Mouse (Mus musculus): Measurements from ENCODE around the gene Rlbp1. TPM values are rescaled to one million over a fixed set of nuclear protein-coding genes. Genes with fewer than 3 reads are reported as not detected.

Rlbp1 gene
- polyA plus RNA-seq, 1 experiment from 2014 or later, result 86.8 TPM

DNA sequence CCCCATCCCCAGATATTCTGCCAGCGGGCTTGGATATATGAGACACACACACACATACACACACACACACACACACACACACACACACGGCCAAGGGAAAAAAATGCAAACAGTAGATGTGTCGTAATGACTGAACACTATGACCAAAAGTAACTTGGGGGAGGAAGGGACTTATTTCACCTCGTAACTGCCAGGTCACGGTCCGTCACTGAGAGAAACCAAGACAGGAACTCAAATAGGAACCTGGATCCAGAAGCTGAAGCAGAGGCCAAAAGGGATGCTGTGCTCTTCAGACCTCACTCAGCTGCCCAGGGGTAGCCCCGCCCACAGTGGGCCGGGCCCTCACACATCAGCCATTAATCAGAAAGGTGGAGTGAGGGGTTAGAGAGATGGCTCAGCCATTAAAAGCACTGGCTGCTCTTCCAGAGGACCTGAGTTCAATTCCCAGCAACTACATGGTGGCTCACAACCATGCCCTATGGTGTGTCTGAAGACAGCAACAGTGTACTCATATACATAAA, 40.2 kb downstream of the Rlbp1 start:
- peaks cover 24% of the 10 kb centered on the region for H3K36me3 ChIP-seq
- no peak for ATAC-seq (replicated peaks)
- no peak overlapping the region for H3K4me2 ChIP-seq (replicated peaks)
- H3K4me3 ChIP-seq, result no peak overlapping the region
- no peak overlapping the region for H3K9ac ChIP-seq (replicated peaks)
- no peaks in the 10 kb centered on the region for H3K4me1 ChIP-seq
- WGBS, result 82% methylated on average over 8 of the region's 8 CpGs
- H3K9me3 ChIP-seq, result no peaks in the 10 kb centered on the region
- H3K27ac ChIP-seq (replicated peaks), result no peak overlapping the region
- H3K27me3 ChIP-seq, result no peaks in the 10 kb centered on the region

DNA sequence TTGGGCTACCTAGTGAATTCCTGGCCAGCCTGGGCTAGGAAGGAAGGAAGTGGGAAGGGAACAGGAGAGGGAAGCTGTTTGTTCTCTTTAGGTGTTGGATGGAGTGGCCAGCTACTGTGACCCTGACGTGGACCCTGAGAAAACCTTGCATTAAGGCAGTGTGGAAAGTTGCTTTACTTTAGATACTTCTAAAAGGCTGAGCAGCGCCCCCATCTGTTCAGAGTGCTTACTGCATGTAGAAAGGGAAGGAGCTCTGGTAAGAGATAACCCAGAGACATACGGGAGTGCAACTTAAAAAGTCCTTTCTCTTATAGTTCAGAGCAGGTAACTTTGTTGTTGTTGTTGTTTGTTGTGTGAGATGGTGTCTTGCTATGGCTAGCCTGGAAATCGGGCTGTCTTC, 40.9 kb downstream of the Rlbp1 start:
- Histone ChIP-seq H3K9me3 (no peaks in the 10 kb centered on the region), H3K4me1 (no peaks in the 10 kb centered on the region), H3K36me3 (peaks cover 21% of the 10 kb centered on the region), H3K27me3 (no peaks in the 10 kb centered on the region), H3K4me2 (replicated peaks) (no peak overlapping the region), H3K4me3 (no peak overlapping the region), H3K9ac (replicated peaks) (no peak overlapping the region), H3K27ac (replicated peaks) (no peak overlapping the region)
- WGBS, result 53% methylated on average over 4 of the region's 4 CpGs
- no peak for ATAC-seq (replicated peaks)

DNA sequence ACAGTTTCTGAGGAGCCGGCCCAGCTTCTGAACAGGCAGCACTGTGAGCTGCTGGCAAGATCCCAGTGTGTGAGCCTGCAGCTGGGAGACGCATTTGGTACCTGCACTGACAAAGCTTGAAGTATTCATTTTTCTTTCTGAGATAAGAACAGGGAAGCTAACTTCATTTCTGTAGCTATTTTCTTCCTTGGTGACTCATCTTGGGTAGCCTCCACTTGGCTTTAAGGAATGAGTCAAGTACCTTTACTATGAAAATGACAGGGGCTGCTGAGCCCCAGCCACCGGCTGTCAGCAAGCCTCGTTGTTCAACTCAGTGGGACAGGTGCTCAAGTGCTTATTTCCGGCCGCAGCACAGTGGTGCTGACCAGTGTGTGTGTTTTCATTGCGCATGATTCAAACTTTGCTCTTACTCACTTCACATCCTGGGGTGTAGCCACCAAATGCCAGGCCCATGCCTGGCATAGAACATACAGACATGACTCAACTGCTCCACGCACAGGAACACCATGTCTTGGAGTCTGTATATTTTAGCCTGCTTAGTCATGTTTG, 50.4 kb downstream of the Rlbp1 start:
- Histone ChIP-seq H3K9me3 (no peaks in the 10 kb centered on the region), H3K27me3 (no peaks in the 10 kb centered on the region), H3K9ac (replicated peaks) (no peak overlapping the region), H3K27ac (replicated peaks) (no peak overlapping the region), H3K4me2 (replicated peaks) (no peak overlapping the region), H3K4me1 (no peaks in the 10 kb centered on the region), H3K4me3 (no peak overlapping the region), H3K36me3 (peaks cover 4% of the 10 kb centered on the region; the same call in 1 of the 2 replicates)
- WGBS, result 87% methylated on average over 8 of the region's 8 CpGs
- ATAC-seq (replicated peaks), result no peak

DNA sequence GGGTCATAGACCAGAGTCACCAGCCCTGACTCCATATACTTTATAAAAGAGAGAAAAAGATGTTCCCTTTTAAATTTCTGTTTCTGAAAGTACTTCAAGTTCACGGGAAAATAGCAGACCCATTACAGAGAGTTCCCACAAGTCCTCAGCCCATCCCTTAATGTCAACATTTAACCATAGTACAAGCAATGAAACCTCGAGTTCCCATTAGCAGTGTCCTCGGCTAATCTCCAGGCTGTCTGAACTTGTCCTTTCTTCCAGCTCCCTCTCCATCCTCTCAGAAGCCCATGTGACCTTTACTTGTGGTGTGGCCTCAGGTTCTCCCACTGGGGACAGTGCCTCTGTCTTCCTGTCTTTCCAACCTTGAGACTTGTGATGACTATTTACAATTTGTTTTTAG, 53.4 kb downstream of the Rlbp1 start:
- Histone ChIP-seq H3K27me3 (no peaks in the 10 kb centered on the region), H3K27ac (replicated peaks) (no peak overlapping the region), H3K4me3 (no peak overlapping the region), H3K36me3 (peaks cover 17% of the 10 kb centered on the region; the same call in 1 of the 2 replicates), H3K4me1 (no peaks in the 10 kb centered on the region), H3K9me3 (no peaks in the 10 kb centered on the region), H3K9ac (replicated peaks) (no peak overlapping the region), H3K4me2 (replicated peaks) (no peak overlapping the region)
- WGBS, result 75% methylated on average over 3 of the region's 3 CpGs
- ATAC-seq (replicated peaks), result no peak

DNA sequence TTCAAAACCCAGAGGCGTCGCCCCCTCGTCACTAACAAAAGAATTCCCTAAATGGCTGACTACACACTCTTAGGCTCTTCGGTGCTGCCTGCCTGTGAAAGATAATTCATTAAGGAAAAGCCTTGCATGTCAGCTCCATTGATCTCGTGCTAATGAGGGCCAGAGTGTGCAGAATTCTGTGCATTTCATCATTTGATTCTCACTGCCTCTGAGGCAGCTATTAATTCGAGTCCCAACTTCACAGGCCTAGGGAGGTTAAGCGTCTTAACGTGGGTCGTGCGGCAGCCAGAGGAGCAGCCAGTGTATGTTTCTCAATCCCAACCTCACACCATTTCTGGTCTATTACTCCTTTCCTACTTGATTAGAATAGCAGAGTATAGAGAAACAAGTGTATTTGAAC, 55.7 kb downstream of the Rlbp1 start:
- Histone ChIP-seq H3K9me3 (no peaks in the 10 kb centered on the region), H3K27me3 (no peaks in the 10 kb centered on the region), H3K4me3 (no peak overlapping the region), H3K36me3 (peaks cover 23% of the 10 kb centered on the region), H3K4me1 (no peaks in the 10 kb centered on the region), H3K9ac (replicated peaks) (no peak overlapping the region), H3K4me2 (replicated peaks) (no peak overlapping the region), H3K27ac (replicated peaks) (no peak overlapping the region)
- WGBS, result 14% methylated on average over 10 of the region's 10 CpGs
- ATAC-seq (replicated peaks), result no peak

DNA sequence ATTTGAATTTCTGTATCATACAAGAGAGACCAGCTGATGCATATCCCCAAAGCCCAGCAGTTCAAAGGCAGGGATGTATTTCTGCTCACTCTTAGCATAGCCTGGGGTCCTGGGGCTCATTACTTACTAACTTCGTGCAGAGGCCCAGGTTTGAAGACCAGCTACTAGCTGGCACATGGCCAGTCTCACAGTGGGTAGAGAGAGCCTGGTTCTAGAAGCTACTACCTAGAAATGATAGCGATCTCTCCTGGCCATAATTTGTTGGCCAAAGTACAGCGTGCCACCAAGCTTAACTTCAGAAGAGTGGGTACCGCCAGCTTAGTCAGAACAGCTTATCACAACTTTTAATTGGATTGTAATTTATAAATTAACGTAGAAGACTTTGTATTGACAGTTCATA, 58.1 kb downstream of the Rlbp1 start:
- WGBS, result 89% methylated on average over 5 of the region's 5 CpGs
- H3K27ac ChIP-seq (replicated peaks), result no peak overlapping the region
- peaks cover 42% of the 10 kb centered on the region for H3K36me3 ChIP-seq
- no peak overlapping the region for H3K4me3 ChIP-seq
- no peak overlapping the region for H3K9ac ChIP-seq (replicated peaks)
- H3K4me1 ChIP-seq, result peaks cover 4% of the 10 kb centered on the region
- no peaks in the 10 kb centered on the region for H3K27me3 ChIP-seq
- H3K4me2 ChIP-seq (replicated peaks), result no peak overlapping the region
- no peaks in the 10 kb centered on the region for H3K9me3 ChIP-seq
- no peak for ATAC-seq (replicated peaks)

Other genes with a start within 250 kb of the Rlbp1 start
- 166 and 192 TPM in 2 replicates for gene Mfge8, start 238.0 kb downstream of the Rlbp1 start, polyA plus RNA-seq (2015; fragmentation: Nextera tagmentation; extraction: Ambion mirVana)
- gene Abhd2, start 113.8 kb downstream of the Rlbp1 start, polyA plus RNA-seq (2015; fragmentation: Nextera tagmentation; extraction: Ambion mirVana), result 23.1 and 24.0 TPM in 2 replicates
- 5.8 and 7.2 TPM in 2 replicates for gene Fanci, start 4.9 kb upstream of the Rlbp1 start, polyA plus RNA-seq (2015; fragmentation: Nextera tagmentation; extraction: Ambion mirVana)
- gene Polg, start 79.3 kb upstream of the Rlbp1 start, polyA plus RNA-seq (2015; fragmentation: Nextera tagmentation; extraction: Ambion mirVana), result 32.9 and 35.8 TPM in 2 replicates
- 1.8 and 3.9 TPM in 2 replicates for gene Rhcg, start 230.6 kb upstream of the Rlbp1 start, polyA plus RNA-seq (2015; fragmentation: Nextera tagmentation; extraction: Ambion mirVana)

All from forebrain, embryonic 15.5 days (tissue).